Mouse (Mus musculus) adipocyte (in vitro differentiated cells): ENCODE measurements around the gene Col4a3.

Source experiments
- DNase-seq: peaks from one replicate; pipeline ENCODE4 v3.0.0-alpha.2; 2016; ENCODE audit warnings: low spot score

The Col4a3 gene

DNA sequence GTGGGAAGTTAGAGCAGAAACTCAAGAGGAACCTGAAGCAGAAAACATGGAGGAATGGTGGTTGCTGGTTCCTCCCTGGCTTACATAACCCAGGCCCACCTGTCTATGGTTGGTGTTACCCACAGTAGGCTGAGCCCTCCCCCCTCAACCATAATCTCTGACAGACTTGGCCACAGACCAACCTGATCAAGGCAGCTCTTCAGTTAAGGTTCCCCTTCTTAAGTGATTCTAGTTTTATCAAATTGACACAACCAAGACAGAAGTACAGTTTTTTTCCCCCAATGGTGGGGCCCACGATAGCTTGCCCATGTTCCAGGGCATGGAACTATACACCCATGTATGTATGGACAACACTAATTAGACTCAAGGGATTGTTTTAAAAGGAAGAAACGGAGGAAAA is 100.1 kb downstream of the Col4a3 start:
- DNase-seq, result no peak

DNA sequence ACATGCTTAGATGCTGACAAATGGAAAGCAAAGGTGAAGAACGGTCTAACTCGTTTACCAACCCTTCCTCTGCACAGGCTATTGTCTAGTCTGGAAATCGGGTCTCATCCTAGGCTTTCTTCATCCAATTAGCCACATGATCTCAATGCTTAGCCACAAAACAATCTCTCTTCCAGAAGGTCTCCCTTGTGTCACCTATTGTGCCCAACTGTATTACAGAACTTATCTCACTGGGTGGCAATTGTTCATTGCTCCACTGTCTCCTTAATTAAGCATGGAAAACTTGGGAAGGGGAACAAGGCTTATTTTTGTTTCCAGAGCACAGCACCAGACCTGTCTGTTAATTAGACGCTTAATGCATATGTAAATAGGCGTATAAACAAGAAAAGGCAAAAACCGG is 101.2 kb downstream of the Col4a3 start:
- DNase-seq, result no peak

DNA sequence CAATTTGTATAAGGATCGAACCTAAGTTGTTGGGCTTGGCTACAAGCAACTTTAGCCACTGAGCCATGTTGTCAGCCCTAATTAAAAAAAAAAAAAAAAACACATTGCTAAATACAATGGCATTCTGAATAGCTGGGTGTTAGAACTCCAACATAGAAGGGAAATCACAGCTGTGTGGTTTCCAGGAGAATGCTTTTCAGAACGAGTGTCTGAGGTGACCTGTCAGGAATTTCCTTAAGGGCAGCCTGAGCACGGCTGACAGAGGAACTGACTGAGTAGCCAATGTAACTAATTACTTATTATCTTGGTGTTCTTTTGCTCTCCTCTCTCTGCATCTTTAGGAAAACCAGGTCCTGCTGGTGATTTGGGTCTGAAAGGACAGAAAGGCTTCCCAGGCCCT is 109.2 kb downstream of the Col4a3 start:
- DNase-seq, result no peak

DNA sequence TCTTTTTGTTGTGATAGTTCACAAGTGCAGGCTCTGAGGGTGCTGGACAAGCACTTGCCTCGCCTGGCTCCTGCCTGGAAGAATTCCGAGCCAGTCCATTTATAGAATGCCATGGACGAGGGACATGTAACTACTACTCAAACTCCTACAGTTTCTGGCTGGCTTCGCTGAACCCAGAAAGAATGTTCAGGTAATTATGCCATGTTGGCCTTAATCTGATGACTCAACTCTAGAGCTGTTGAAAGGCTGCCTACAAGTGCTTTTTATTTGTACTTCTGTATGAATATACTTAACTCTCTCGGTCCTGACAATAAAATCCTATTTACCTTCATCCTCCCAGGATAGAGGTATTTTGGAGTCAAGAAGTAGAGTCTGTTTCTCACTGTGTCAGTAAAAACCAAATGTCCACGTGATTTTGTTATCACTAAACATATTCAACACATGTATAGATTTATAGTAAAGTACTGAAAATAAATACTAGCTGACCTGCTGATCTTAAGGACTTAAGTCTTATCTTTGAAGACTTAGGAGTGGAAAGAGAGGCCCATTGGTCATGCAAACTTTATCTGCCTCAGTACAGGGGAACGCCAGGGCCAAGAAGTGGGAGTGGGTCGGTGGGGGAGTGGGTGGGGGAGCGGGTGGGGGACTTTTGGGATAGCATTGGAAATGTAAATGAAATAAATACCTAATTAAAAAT is 131.2 kb downstream of the Col4a3 start:
- DNase-seq, result no peak

DNA sequence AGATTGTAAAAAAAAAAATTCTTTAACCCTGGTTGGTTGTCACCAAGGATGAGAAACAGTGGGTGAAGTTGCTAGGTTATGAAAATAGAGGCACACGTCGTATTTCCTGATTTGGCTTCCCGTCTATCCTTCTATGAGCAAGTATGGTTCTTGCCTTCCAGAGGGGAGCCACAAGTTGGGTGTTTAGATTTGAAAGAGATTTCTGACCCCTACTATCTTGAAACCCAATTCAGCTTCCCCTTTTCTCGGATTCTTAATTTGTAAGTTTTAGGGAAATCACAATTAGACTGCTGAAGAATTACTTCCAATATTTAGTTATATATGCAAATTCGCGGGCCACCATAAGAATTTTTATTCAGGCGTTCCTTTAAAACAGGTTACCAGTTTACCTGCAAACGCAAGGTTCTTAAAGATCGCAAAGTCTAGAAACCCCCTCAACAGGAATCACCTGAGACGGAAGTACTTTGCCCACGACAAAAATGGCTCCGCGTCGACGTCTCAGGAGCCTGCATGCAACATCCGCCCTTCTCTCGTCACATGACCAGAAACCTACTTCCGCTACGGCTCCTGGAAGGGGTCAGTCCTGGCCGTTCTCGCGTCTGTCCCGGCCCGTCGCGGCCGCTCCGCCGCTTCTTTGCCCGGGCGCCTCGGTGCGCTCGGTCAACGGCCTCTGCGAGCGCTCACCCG is 137.8 kb downstream of the Col4a3 start, which contains the start of gene Mff:
Mff (plus strand) TSS at position 552 of the 687 bp plus-strand sequence.
- peak; percentile 96 for DNase-seq

DNA sequence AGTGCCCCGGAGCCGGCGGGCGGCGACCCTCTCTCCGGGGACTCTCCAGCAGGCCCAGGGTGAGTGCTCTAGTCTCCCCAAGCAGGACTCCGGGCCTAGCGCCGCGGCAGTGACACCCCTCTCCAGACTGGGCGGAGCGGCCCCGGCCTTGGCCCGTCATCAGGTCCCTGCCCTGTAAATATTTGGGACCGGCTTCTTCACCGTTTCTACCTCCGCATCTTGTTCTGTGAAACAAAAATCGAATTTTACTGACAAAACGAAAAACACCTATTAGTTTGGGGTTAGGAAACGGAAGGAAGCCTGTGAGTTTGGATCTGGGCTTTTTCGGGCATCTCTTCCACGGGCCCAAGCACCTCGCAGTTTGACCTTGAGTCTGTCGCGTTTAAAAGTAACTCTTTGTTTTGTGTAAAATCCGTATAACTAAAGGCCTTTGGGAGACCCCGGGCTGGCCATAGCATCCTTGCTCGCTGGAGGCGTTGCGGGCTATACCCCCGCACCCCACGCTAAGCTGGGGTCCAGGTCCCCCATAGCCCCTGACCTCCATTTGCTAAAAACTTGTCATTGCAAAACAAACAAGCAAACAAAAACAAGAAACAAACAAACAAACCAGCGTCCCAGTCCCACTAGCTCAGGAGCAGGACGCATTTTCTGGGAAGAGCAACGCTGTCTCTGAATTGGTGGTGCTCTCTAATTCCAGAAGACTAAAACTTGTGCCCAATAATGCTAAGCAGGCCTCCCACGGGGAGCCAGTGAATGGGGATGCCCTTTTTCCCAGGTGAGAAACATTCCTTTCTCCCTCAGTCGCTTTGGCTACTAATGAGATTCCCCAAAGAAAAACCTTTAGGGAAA is 138.5 kb downstream of the Col4a3 start:
- DNase-seq, result peak; percentile 84

DNA sequence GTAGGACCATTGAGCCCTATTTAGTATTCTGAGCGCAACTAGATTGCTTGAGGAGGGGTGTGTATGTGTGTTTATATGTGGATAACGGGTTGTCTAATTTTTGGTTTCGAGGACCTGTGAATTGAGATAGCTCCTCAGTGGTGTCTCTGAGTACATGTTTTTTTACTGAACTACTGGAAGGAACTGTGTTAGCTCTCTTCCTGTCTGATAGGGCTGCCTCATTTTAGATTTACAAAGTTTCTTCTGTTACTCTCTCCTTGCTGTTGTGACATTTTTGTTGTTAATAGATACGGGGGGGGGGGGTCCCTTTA is 139.1 kb downstream of the Col4a3 start:
- no peak for DNase-seq

DNA sequence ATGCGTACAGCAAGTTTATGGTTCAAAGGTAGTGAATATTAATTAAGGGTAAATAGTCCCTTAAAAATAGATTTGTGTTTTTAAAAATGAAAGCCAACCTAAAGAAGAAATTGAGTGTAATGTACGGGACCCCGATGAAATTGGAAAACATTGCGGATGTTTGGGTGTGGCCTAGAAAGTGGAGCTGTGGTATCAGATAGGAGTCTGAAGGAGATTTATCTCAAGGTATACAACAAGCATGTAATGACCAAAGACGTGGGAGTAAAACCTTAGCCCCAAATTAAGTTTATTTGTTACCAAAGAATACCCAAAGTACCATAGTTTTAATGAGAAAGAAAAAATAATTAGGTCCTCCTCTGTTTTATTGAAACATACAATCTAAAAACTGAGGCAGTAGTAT is 139.8 kb downstream of the Col4a3 start:
- no peak for DNase-seq

DNA sequence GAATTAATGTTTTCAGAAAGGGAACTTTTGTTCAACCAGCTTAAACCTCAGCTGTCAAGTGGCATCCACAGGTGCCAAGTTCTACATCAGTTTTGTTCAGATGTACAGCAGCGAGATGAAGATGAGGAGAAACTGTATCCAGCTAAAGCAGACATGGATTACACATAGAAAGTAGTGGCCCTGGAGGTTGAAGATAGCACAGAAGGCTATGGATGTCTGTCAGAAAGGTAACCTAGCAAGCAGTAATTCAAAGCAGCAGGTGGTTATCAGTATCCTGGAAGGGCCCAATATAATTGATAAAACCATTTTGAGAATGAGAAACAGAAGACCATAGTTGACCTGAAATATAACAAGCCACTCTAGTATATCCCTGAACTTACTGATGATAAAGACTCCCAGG is 146.6 kb downstream of the Col4a3 start:
- DNase-seq, result no peak

DNA sequence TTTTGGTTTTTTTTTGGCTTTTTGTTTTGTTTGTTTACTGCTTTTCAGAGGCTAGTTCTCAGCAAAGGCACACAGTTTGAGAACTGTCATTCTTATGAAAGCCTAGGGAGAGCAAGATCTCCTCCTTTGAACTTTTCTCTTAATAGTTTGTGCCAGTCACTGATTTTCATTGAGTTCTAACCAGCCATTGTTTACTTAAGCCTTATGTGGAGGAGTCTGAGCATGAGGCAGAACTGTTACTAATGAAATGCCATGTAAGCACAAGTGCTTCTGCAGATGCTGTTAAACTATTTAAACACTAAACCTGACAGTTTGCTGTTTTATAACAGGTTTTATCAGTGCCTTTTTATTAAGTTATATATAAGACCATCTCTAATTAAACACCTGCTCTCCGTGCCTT is 151.3 kb downstream of the Col4a3 start:
- peak; percentile 23 for DNase-seq

DNA sequence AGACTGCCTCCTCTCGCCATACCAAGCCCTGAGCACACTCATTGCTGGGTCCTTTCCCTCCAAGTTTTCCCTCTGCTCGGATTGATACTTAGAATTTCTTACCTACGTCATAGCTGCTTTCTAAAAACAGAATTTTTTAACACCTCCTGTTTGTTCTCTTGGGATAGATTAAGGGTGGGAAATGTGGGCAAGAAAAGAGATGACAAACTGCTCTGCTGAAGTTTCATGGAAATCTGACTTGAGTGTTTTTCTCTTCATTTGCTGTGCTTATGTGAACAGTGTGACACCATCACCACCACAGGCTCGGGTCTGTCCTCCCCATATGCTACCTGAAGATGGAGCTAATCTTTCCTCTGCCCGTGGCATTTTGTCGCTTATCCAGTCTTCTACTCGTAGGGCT is 154.8 kb downstream of the Col4a3 start:
- DNase-seq, result no peak

DNA sequence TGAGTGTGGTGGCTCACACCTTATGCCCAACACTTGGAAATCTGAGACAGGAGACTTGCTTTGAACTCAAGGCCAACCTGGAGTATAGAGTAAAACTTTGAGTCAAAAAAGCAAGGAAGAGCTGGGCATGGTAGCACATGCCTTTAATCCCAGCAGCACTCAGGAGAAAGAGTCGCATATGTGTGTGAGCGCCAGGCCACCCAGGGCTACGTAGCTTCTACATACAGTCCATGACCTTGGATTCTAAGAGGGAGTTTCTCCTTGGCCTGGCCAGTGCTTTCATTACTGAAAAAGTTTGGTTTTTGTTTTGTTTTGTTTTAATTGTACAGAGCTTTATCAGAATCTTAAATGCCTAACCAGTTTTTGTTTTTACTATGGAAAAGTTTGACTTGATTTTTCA is 157.2 kb downstream of the Col4a3 start:
- DNase-seq, result no peak

DNA sequence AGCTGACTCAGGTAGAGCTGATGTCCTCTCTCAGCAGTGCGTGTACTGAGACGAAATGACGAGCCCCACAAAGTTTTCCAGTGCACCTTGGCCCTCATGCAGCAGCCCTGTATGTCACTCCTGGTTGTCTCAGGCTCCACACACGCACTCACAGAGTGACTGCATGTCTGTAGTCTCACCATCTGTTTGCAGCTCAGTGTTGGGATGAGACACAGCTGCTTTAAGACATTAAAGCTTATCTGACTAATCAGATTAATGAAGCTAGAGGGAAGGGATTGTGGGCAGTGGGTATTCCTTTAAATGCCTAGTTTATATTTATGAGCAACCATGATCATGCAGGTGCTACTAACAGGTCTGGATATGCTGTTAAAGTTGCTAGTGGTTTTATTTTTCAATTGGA is 159.7 kb downstream of the Col4a3 start:
- no peak for DNase-seq

DNA sequence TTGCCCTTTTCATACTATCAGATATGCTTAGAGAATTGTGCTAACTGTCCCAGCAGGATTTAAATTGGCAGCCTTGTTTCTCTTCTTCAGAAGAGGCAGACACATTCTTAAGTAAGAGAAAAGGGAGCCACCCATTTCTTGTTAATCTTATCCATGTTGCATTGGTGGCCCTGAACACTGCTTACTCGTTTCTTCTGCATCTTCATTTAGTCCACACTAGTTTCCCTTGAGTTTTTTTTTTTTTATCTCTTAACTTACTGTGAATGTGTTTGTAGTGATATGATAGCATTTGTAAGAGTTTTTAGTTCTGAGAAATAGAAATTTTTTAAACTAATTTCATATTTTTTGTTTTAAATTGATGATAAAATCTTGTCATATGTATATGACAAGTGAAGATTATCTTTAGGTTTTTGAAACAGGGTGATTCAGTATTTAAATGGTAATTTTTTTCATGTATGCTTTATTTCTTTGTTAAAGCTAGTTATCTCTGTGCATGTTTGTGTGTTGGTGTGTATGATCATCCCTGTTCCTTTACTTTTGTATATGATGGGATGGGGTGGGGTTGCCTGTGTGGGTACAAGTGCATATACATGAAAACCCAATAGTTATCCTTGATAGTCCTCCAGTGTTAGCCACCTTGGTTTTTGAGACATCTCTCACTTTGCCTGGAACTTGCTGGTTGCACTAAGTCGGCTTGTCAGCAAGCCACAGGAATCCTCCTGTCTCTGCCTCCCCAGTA is 161.2 kb downstream of the Col4a3 start:
- DNase-seq, result no peak

DNA sequence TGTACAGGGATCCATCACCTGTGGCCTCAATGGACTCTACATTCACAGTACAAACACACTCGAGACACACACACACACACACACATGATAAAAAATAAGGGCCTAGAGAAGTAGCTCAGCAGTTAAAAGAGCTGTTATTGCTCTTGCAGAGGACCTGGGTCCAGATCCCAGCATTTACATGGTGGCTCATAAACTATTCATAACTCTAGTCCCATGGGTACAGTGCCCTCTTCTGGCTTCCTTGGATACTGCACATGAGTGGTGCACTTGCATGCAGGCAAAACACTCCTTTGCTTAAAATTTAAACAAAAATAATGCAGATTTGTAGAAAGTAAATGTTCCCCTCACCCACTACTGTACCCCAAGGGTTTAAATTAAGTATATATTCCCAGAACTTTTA is 172.8 kb downstream of the Col4a3 start:
- DNase-seq, result no peak

DNA sequence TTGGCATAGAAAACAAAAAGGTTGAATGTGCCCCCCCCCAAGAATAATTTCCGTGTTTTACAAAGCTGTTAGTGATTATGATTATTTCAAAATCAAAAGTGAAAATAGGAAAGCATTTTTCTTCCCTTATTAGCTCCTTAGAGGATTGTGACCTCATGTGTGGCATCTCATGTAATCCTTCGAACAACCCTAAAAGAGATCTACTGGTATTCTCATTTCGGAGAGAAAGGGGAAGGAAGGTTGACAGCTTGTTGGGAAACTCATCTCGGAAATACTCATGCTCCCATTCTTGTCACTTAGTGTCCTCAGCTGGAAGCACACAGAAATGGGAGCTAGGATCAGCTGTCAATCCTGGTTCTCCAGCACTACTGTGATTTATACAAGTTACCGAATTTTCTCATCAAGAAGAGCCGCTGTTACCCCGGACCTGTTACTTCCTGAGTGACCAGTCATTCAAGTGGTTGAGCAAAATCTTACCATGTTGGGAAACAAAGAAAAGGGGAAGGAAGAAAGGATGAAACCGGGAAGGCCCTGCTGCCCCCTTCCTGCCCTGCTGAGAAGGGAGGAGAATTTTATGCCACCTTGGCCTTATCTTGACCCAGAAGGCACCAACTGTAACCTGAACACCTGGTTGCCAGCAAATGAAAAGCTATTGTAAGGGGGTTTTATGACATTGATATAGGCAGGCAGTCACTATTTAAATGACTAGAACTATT is 174.9 kb downstream of the Col4a3 start:
- no peak for DNase-seq

DNA sequence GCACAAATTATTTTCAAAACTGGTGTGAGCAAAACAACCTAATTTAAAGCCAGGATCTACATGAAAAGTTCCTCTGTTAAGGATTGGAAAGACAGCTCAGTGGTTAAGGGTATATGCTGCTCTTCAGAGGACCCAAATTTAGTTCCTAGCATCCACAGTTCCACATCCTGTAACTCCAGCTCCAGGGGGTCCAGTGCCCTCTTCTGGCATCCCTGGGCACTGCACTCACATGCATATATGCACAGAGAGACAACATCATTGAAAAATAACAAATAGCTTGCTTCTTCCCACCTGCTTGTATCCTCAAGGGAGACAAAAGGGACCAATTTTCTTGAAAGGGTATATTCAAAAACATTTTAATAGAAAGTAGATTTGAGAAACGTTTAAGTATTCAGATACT is 175.6 kb downstream of the Col4a3 start:
- no peak for DNase-seq

DNA sequence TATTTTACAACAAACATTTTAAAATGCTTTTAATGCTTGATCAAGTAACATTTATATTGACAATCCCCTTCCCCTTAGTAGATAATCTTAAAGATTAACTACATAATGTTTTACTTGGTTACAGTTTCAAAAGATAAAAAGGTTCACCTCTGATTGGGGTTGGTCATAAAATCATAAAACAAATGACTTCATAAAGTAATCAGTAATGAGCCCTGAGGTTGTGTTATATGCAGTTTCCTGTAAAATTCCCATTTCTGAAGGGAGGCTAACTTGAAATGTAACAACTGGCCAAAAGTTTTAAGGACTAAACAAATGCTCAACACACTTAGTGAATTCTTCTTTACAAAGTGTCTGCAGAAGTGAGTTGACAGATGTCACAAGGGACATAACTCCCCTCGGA is 179.5 kb downstream of the Col4a3 start:
- no peak for DNase-seq

DNA sequence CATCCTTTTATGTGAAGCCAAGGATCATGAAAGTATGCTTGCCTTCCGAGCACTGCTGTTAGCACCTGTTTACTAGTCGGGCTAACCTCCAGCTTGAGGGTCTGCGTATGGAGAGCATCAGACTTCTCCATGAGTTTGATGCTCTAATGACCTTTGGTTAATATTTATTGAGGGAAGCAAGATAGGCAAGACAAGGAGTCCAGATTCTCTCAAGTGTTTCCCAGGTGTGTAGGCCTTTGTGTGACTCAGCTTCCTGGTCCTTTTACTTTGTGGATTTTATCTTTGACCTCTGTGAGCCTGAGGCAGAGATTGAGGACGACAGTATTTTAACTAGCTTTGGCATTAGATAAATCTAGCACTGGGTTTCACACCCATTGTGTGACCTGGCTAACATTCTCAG is 179.9 kb downstream of the Col4a3 start:
- no peak for DNase-seq

DNA sequence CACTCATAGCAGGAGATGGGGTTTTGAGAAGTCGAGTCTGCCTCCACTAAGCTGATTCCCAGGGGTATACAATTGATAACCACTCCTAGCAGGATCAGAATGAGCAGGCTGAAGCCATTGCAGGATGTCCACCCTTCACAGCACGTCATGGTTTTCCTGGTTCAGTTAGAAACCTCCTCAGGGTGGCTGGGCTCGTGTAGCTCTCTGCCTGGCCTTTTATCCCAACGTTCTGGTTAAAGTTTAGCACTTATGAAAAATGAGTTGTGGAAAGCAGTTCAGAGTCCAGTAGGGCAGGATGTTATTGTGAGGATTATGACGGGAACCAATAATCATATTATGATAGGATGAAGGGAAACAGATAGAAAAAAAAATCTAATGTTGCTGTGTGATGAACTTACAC is 181.5 kb downstream of the Col4a3 start, which contains the start of gene Tm4sf20:
Tm4sf20 (minus strand) TSS at position 193 of the 400 bp plus-strand sequence.
- DNase-seq, result no peak

DNA sequence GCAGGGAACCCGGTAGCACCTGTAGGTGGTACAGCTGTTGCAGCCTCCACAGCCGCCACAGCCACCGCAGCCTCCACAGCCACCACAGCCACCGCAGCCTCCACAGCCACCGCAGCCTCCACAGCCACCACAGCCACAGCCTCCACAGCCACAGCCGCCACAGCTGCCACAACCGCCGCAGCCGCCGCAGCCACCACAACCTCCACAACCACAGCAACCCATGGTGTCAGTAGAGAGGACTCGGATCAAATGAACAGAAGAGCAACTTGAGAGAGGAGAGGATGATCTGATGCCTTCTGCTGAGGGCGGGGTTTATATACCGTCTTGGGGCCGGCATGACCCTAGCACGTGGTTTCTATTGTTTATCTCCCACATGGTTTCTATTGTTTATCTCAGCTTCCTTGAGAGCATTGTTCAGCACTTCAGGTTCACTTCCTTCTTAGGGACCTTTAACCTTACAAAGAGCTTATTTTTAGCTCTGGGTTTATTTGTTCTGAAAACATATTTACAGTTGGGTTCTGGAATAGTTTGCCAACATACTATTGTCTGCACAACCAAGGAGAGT is 184.4 kb downstream of the Col4a3 start, which contains the start of gene Gm47791:
Gm47791 (minus strand) TSS at position 222 of the 565 bp plus-strand sequence.
- DNase-seq, result peak; percentile 32
